8 mouse cellular contexts compared by ENCODE assay signal in genomic region chr6:29198309-29199222, GRCm38 (mm10). TPM values are rescaled to one million over a fixed set of nuclear protein-coding genes. Genes with fewer than 3 reads are reported as not detected.
DNase-seq lines count a peak whose midpoint lies in the region; ATAC-seq lines count a peak whose summit lies in the region.

No protein-coding gene starts in this region.

- 0 out of 2 replicates have a peak, but pooled peaks cover 3% of the 10 kb centered on the region for H3K4me1 ChIP-seq in intestine, embryonic 16.5 days (ENCODE audit: control insufficient read depth, insufficient read depth, low read length)
- peaks cover 48% of the 10 kb centered on the region for H3K4me1 ChIP-seq in midbrain, embryonic 10.5 days

- H3K9me3 ChIP-seq in intestine, embryonic 16.5 days (ENCODE audit: control insufficient read depth, low read length): no peaks in the 10 kb centered on the region
- no peaks in the 10 kb centered on the region for H3K9me3 ChIP-seq in midbrain, embryonic 10.5 days (replicated peaks)

- H3K27me3 ChIP-seq in intestine, embryonic 16.5 days (replicated peaks; ENCODE audit: control insufficient read depth, insufficient read depth, low read length): no peaks in the 10 kb centered on the region; the same call in 1 of the 2 replicates
- peaks cover 63% of the 10 kb centered on the region for H3K27me3 ChIP-seq in midbrain, embryonic 10.5 days (ENCODE audit: low read depth, poor library complexity, severe bottlenecking)

- H3K4me2 ChIP-seq in intestine, embryonic 16.5 days (ENCODE audit: low read depth, low read length): peak overlapping the region; percentile 66

- H3K4me3 ChIP-seq in intestine, embryonic 16.5 days (ENCODE audit: low read length): peak overlapping the region; percentile 47
- H3K4me3 ChIP-seq in midbrain, embryonic 10.5 days: peak overlapping the region; percentile 53

- peak overlapping the region; percentile 60 for H3K9ac ChIP-seq in intestine, embryonic 16.5 days (ENCODE audit: low read depth, low read length)

- peak; percentile 90 for ATAC-seq in intestine, embryonic 16.5 days

- H3K36me3 ChIP-seq in intestine, embryonic 16.5 days (ENCODE audit: control insufficient read depth, insufficient read depth, low read length): 0 out of 2 replicates have a peak, but pooled peaks cover 4% of the 10 kb centered on the region
- peaks cover 30% of the 10 kb centered on the region for H3K36me3 ChIP-seq in midbrain, embryonic 10.5 days

- WGBS in intestine, embryonic 16.5 days: 11% methylated on average over 25 of the region's 25 CpGs
- 13% methylated on average over 25 of the region's 25 CpGs for WGBS in midbrain, embryonic 10.5 days

- no peak overlapping the region for H3K27ac ChIP-seq in intestine, embryonic 16.5 days (ENCODE audit: low read length)
- peak overlapping the region; percentile 74 for H3K27ac ChIP-seq in midbrain, embryonic 10.5 days (replicated peaks)

- intact Hi-C loops in left cerebral cortex, postnatal 25 days (cut with DNase I): loop anchor here (1.0 kb wide), 2 partner anchors 27 to 32 kb away; no protein-coding TSS in a partner anchor

- DNase-seq in adipocyte (ENCODE audit: low spot score): peak; percentile 97
- peak; percentile 98 for DNase-seq in embryo, embryonic 10.5 days (ENCODE audit: low spot score)
- peak; percentile 69 to 89 for DNase-seq in gastrocnemius, postnatal 4 days (ENCODE audit: low spot score in 2 of 2)
- peak; percentile 94 to 96 for DNase-seq in left cerebral cortex, postnatal 25 days (ENCODE audit: low spot score in 2 of 2)
- peak; percentile 93 for DNase-seq in midbrain, embryonic 10.5 days (ENCODE audit: low spot score)
- peak; percentile 83 to 89 for DNase-seq in right cerebral cortex, postnatal 36 days (ENCODE audit: low spot score in 2 of 2)
- peak; percentile 81 to 91 for DNase-seq in urinary bladder, postnatal 4 days (ENCODE audit: low spot score in 2 of 2)

RNA-seq across cellular contexts. Expression of gene Impdh1, which starts 17.6 kb away (rescaled TPM):
- 10 to 100 TPM; 25.3 to 29.8 TPM for total RNA-seq in gastrocnemius, postnatal 4 days (2021)
- polyA plus RNA-seq in intestine, embryonic 16.5 days (2015; fragmentation: Nextera tagmentation; extraction: Ambion mirVana): 39.7 and 40.1 TPM in 2 replicates
- 10 to 100 TPM; 66.1 to 68.8 TPM for total RNA-seq in left cerebral cortex, postnatal 25 days (2021)
- polyA plus RNA-seq in midbrain, embryonic 10.5 days (2016; fragmentation: Nextera tagmentation; extraction: Ambion mirVana): 45.6 and 53.5 TPM in 2 replicates

RNA-seq across cellular contexts. Expression of gene Prrt4, which starts 19.2 kb away (rescaled TPM):
- 1 to 10 TPM; 1.0 to 1.4 TPM for total RNA-seq in gastrocnemius, postnatal 4 days (2021)
- polyA plus RNA-seq in intestine, embryonic 16.5 days (2015; fragmentation: Nextera tagmentation; extraction: Ambion mirVana): 0.23 and 0.27 TPM in 2 replicates
- 1 to 10 TPM; 2.4 to 2.9 TPM for total RNA-seq in left cerebral cortex, postnatal 25 days (2021)
- 0.83 and 1.1 TPM in 2 replicates for polyA plus RNA-seq in midbrain, embryonic 10.5 days (2016; fragmentation: Nextera tagmentation; extraction: Ambion mirVana)

RNA-seq across cellular contexts. Expression of gene Rbm28, which starts 33.8 kb away (rescaled TPM):
- 10 to 100 TPM; 20.6 to 21.7 TPM for total RNA-seq in gastrocnemius, postnatal 4 days (2021)
- 23.5 and 25.5 TPM in 2 replicates for polyA plus RNA-seq in intestine, embryonic 16.5 days (2015; fragmentation: Nextera tagmentation; extraction: Ambion mirVana)
- total RNA-seq in left cerebral cortex, postnatal 25 days (2021): 10 to 100 TPM; 38.7 to 45.7 TPM
- polyA plus RNA-seq in midbrain, embryonic 10.5 days (2016; fragmentation: Nextera tagmentation; extraction: Ambion mirVana): 51.6 and 54.9 TPM in 2 replicates
